Mouse (Mus musculus) ES-E14 (cell line): ENCODE results near the gene Ccl6. TPM values are rescaled to one million over a fixed set of nuclear protein-coding genes. Genes with fewer than 3 reads are reported as not detected.

ENCODE experiments used
- DNase-seq: peaks from one replicate; pipeline ENCODE4 v3.0.0-alpha.2; 2013; ENCODE audit warnings: low read depth, low spot score
- H3K27ac ChIP-seq: 2 replicates; pipeline ENCODE4 v1.5.1; 2012; ENCODE audit warnings: low read depth, mild to moderate bottlenecking, low read length, moderate library complexity, mixed read lengths; ENCODE audit not compliant: poor library complexity, insufficient read depth, severe bottlenecking
- H3K36me3 ChIP-seq: 2 replicates; pipeline ENCODE4 v1.6.1; 2012; ENCODE audit warnings: mild to moderate bottlenecking, low read length, moderate library complexity, mixed read lengths; ENCODE audit not compliant: control insufficient read depth, poor library complexity, insufficient read depth, severe bottlenecking
- H3K4me1 ChIP-seq, 2 experiments: fragments of 150-350 bp in 1 of 2; sonication (generic) in 1 of 2; 2 replicates each; pipeline ENCODE4 v1.6.1; 2012; ENCODE audit warnings: low read length in 2 of 2, mild to moderate bottlenecking in 1 of 2, mixed read lengths in 1 of 2; ENCODE audit not compliant: control insufficient read depth in 2 of 2, insufficient read depth in 2 of 2, poor library complexity in 1 of 2
- H3K4me3 ChIP-seq, 2 experiments: fragments of 150-350 bp in 1 of 2; sonication (generic) in 1 of 2; 2 replicates each; pipeline ENCODE4 v1.5.1; 2012; ENCODE audit warnings: low read length in 2 of 2, low read depth in 1 of 2, mild to moderate bottlenecking in 1 of 2, mixed read lengths in 1 of 2; ENCODE audit not compliant: insufficient read depth in 1 of 2, poor library complexity in 1 of 2, severe bottlenecking in 1 of 2
- H3K9ac ChIP-seq: 2 replicates; pipeline ENCODE4 v1.6.1; 2012; ENCODE audit warnings: low read depth, mild to moderate bottlenecking, low read length, mixed read lengths; ENCODE audit not compliant: poor library complexity, insufficient read depth, severe bottlenecking
- H3K9me3 ChIP-seq: fragments of 150-350 bp; sonication (generic); 2 replicates; pipeline ENCODE4 v1.6.1; 2012; ENCODE audit warnings: low read depth, mild to moderate bottlenecking, low read length; ENCODE audit not compliant: control insufficient read depth, insufficient read depth
- CHD2 ChIP-seq: IDR thresholded peaks from 2 replicates; pipeline ENCODE4 v1.6.1; 2014; ENCODE audit warnings: mild to moderate bottlenecking, low read depth, low read length, inconsistent platforms
- HCFC1 ChIP-seq: IDR thresholded peaks from 2 replicates; pipeline ENCODE4 v1.6.1; 2012; ENCODE audit warnings: low read length, inconsistent platforms, borderline replicate concordance; ENCODE audit not compliant: insufficient read depth
- MAFK ChIP-seq: IDR thresholded peaks from 2 replicates; pipeline ENCODE4 v1.6.1; 2014; ENCODE audit warnings: mild to moderate bottlenecking, low read depth, low read length, inconsistent platforms; ENCODE audit not compliant: insufficient read depth
- ZC3H11A ChIP-seq: IDR thresholded peaks from 2 replicates; pipeline ENCODE4 v1.6.1; 2012; ENCODE audit warnings: low read depth, mild to moderate bottlenecking, inconsistent platforms, low read length, borderline replicate concordance
- ZNF384 ChIP-seq: IDR thresholded peaks from 2 replicates; pipeline ENCODE4 v1.6.1; 2012; ENCODE audit warnings: low read depth, low read length, inconsistent platforms
- in situ Hi-C, 2 experiments: fragments of 600-800 bp; cut with MboI; formaldehyde crosslinking; loops; one replicate each; pipeline ENCODE4 v1.15.1; 2025; ENCODE audit warnings: low sequenced_read_pairs in 2 of 2, inconsistent platforms in 1 of 2; ENCODE audit not compliant: unreplicated experiment in 2 of 2
- total RNA-seq: library from RNA; depleted of rRNA; stranded (reverse); fragments of 300-350 nt; gene quantifications from 2 replicates; pipeline ENCODE4 v1.2.3, GENCODE M21; 2012

The Ccl6 gene
- total RNA-seq, 1 experiment = 0.36 TPM

DNA sequence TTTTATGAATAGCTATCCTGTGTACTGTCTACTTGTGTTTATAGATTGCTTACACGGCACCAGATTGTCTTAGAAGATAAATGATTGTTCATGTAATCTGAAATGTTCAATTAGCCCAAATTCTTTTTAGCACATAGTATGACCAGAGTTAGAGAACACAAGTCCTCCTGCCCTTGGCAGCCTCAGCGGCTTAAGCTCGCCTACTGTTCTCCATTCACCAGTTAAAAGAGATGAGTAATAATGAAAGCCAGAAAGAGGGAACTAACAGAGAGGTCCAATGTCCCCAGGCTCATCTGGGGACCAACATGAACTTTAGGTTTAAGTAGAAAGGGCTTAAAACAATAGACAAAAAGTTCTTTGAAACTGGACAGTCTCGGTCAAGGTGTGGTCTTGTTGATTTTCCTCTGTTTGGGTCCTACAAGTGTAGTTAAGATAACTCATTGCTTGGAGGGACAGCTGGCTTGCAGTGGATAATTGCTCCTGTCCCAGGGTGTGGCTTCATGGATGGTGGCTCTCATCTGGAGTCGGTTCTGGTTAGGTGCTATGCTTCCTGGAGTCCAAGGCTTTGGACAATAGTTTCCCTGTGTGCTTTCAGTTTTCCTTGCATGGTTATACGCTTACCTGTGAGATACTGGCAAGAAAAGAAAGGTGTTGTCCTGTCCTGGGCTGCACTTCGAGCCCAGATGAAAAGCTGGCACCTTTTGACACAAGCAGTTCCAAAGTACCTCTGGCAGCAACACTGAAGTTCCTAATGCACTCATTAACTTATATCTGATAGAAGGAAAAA, 3.0 kb upstream of the Ccl6 start:
- Histone ChIP-seq H3K9ac (no peak overlapping the region), H3K36me3 (no peaks in the 10 kb centered on the region), H3K4me3 (no peak overlapping the region), H3K27ac (no peak overlapping the region), H3K9me3 (no peaks in the 10 kb centered on the region), H3K4me1 (no peaks in the 10 kb centered on the region)
- TF ChIP-seq ZNF384 (no peak), HCFC1 (no peak), ZC3H11A (no peak), CHD2 (no peak), MAFK (no peak)
- DNase-seq = no peak
- in situ Hi-C loops = no loop called here

DNA sequence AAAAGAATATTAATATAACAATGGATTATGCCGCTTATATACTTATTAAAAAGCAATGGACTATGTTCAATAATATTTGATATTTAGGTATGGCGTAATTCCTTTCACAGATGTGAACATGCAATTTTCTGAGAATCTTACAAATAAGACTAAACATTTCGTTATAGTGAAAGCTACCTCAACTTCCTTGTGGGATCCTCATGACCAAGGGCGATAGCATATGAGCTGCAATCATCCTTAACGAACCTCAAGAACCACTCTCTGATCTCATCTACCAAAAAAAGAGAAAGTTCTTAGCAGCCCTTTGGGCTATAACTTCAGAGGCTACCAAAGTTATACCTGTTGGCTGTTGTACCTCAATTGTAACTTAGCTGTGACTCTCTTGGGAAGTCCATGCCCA, 566 bp upstream of the Ccl6 start:
- Histone ChIP-seq H3K36me3 (no peaks in the 10 kb centered on the region), H3K9ac (no peak overlapping the region), H3K4me3 (no peak overlapping the region), H3K27ac (no peak overlapping the region), H3K9me3 (no peaks in the 10 kb centered on the region), H3K4me1 (no peaks in the 10 kb centered on the region)
- TF ChIP-seq ZNF384 (no peak), ZC3H11A (no peak), HCFC1 (no peak), CHD2 (no peak), MAFK (no peak)
- in situ Hi-C loops = no loop called here
- no peak for DNase-seq

DNA sequence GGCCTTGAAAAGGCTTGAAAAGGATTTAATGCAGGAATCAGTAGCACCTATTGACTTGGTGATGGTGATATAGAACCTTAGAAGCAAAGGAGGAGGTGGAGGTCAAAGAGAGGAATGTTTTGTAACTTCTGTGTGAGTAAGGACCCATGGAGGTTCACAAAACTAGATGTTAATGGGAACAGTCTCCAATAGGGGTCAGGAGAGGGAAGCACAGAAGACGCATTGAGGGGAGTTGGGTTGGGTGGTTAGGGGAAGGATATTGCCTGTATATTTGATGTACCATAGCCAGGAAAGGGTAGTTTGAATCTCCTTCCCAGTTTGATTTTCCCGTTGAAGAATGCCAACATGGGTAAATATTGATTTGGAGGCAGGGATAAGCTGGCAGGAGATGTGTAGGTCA, 8.7 kb downstream of the Ccl6 start:
- TF ChIP-seq CHD2 (no peak), ZC3H11A (no peak), MAFK (no peak), ZNF384 (no peak), HCFC1 (no peak)
- no peak overlapping the region for H3K9ac ChIP-seq
- in situ Hi-C loops = no loop called here
- H3K27ac ChIP-seq = no peak overlapping the region
- DNase-seq = no peak
- no peak overlapping the region for H3K4me3 ChIP-seq
- H3K36me3 ChIP-seq = no peaks in the 10 kb centered on the region
- no peaks in the 10 kb centered on the region for H3K9me3 ChIP-seq
- H3K4me1 ChIP-seq = peaks cover 0 to 8% of the 10 kb centered on the region in 2 experiments; a peak in 2 of 4 replicates

DNA sequence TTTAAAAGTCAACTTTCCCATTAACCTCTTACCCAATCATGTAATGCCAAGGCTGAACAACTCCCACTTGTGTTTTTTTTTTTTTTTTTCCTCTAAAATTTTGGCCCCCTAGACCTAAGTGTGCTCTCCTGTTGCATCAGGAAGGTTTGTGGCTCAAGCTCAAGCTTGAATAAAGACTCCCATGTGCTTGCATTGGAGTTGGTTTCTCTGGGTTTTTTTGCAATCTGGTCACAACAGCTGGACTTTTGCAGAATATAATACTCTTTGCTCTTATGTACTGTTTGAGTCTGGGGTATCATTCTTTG, 9.5 kb downstream of the Ccl6 start:
- DNase-seq = no peak
- in situ Hi-C loops = no loop called here

More for the DNA sequence above, 9.5 kb downstream of the Ccl6 start:
- TF ChIP-seq HCFC1 (no peak), CHD2 (no peak), MAFK (no peak), ZNF384 (no peak), ZC3H11A (no peak)
- H3K9ac ChIP-seq = no peak overlapping the region
- H3K27ac ChIP-seq = no peak overlapping the region
- no peaks in the 10 kb centered on the region for H3K36me3 ChIP-seq
- no peak overlapping the region for H3K4me3 ChIP-seq
- H3K4me1 ChIP-seq = peaks cover 0 to 8% of the 10 kb centered on the region in 2 experiments; a peak in 2 of 4 replicates
- H3K9me3 ChIP-seq = no peaks in the 10 kb centered on the region
